Mouse (Mus musculus) hindbrain, embryonic 16.5 days (tissue): ENCODE measurements at regions not wholly inside any gene's neighbourhood (a gene's known extent, or its start where the extent isn't known, plus 50 kb on each side); places are given as distances from the start of the nearest gene placed in this dataset.

Source experiments
- ATAC-seq: fragments of 200-750 bp; cut with Nextera tagmentation; 2 replicates; pipeline ENCODE4 v1.8.0; 2017; ENCODE audit warnings: moderate TSS enrichment, moderate library complexity
- H3K27ac ChIP-seq: fragments of 300-500 bp; sonication (generic); 2 replicates; pipeline ENCODE4 v1.5.1; 2014; ENCODE audit warnings: low read depth, mild to moderate bottlenecking, control low read depth, low read length, moderate library complexity
- H3K27me3 ChIP-seq: fragments of 300-500 bp; sonication (generic); replicated peaks from 2 replicates; pipeline ENCODE4 v1.6.1; 2014; ENCODE audit warnings: low read length; ENCODE audit not compliant: control insufficient read depth, insufficient read depth
- H3K36me3 ChIP-seq: fragments of 300-500 bp; sonication (generic); 2 replicates; pipeline ENCODE4 v1.6.1; 2014; ENCODE audit warnings: mild to moderate bottlenecking, low read length, moderate library complexity, mixed read lengths; ENCODE audit not compliant: control insufficient read depth, insufficient read depth
- H3K4me1 ChIP-seq: fragments of 300-500 bp; sonication (generic); 2 replicates; pipeline ENCODE4 v1.6.1; 2014; ENCODE audit warnings: low read depth, low read length; ENCODE audit not compliant: control insufficient read depth, insufficient read depth
- H3K4me2 ChIP-seq: fragments of 300-500 bp; sonication (generic); 2 replicates; pipeline ENCODE4 v1.6.1; 2014; ENCODE audit warnings: mild to moderate bottlenecking, low read length, control low read depth, moderate library complexity
- H3K4me3 ChIP-seq: fragments of 300-500 bp; sonication (generic); 2 replicates; pipeline ENCODE4 v1.5.1; 2014; ENCODE audit warnings: mild to moderate bottlenecking, low read length, control low read depth, moderate library complexity
- H3K9ac ChIP-seq: fragments of 300-500 bp; sonication (generic); 2 replicates; pipeline ENCODE4 v1.6.1; 2014; ENCODE audit warnings: low read depth, mild to moderate bottlenecking, control low read depth, low read length, moderate library complexity
- H3K9me3 ChIP-seq: fragments of 300-500 bp; sonication (generic); 2 replicates; pipeline ENCODE4 v1.6.1; 2014; ENCODE audit warnings: mild to moderate bottlenecking, low read length, moderate library complexity; ENCODE audit not compliant: control insufficient read depth
- WGBS: fragments of 180-500 bp; shearing (Covaris S2); extraction: QIAGEN DNeasy Blood & Tissue Kit; methylation state at CpG from one replicate; pipeline ENCODE4 v1.1.7; 2014; 5-methylcytosine and 5-hydroxymethylcytosine counted together

DNA sequence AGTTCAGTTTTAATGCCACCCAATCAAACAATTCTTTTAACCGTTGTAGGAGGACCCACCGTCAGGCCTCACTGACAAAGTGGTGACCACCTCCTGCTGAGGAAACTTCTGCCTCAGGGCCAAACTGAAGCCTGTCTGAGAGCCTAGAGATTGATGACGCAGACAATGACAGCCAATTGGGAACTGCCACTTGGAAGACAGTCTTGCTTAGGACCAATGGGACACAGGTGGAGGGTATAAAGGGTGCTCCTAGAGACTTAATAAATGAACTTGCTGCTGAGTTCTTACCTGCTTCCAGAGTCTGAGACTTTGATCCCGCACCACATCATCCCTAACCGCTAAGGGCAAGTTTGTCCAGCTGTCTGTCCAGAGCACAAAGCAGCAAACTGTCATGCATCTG lies 80.0 kb downstream of the Tbx4 start:
- no peak for ATAC-seq
- H3K9me3 ChIP-seq, result no peaks in the 10 kb centered on the region
- no peaks in the 10 kb centered on the region for H3K4me1 ChIP-seq
- 83% methylated on average over 5 of the region's 5 CpGs for WGBS
- H3K9ac ChIP-seq, result no peak overlapping the region
- H3K27ac ChIP-seq, result no peak overlapping the region
- no peak overlapping the region for H3K4me2 ChIP-seq
- no peaks in the 10 kb centered on the region for H3K36me3 ChIP-seq
- no peaks in the 10 kb centered on the region for H3K27me3 ChIP-seq
- no peak overlapping the region for H3K4me3 ChIP-seq

- 76% methylated on average over 2 of the region's 2 CpGs for WGBS
- Histone ChIP-seq H3K4me1 (no peaks in the 10 kb centered on the region), H3K4me2 (no peak overlapping the region), H3K4me3 (no peak overlapping the region), H3K27me3 (no peaks in the 10 kb centered on the region; the same call in 1 of the 2 replicates), H3K27ac (no peak overlapping the region), H3K36me3 (no peaks in the 10 kb centered on the region), H3K9ac (no peak overlapping the region), H3K9me3 (no peaks in the 10 kb centered on the region)
- ATAC-seq, result no peak
Measured at GRCm38 (mm10) chr11:85970287-85970686, 84.1 kb downstream of the Tbx4 start.

GRCm38 (mm10) chr11:85972385-85972784 lies 86.2 kb downstream of the Tbx4 start:
- Histone ChIP-seq H3K4me1 (no peaks in the 10 kb centered on the region), H3K9me3 (no peaks in the 10 kb centered on the region), H3K27ac (no peak overlapping the region), H3K9ac (no peak overlapping the region), H3K27me3 (no peaks in the 10 kb centered on the region; the same call in 1 of the 2 replicates), H3K36me3 (no peaks in the 10 kb centered on the region), H3K4me3 (no peak overlapping the region), H3K4me2 (no peak overlapping the region)
- 25% methylated on average over 7 of the region's 7 CpGs for WGBS
- ATAC-seq, result no peak

GRCm38 (mm10) chr11:85973736-85974135 lies 87.5 kb downstream of the Tbx4 start:
- Histone ChIP-seq H3K27me3 (no peaks in the 10 kb centered on the region; the same call in 1 of the 2 replicates), H3K9me3 (no peaks in the 10 kb centered on the region), H3K27ac (no peak overlapping the region), H3K4me2 (no peak overlapping the region), H3K4me3 (no peak overlapping the region), H3K36me3 (no peaks in the 10 kb centered on the region), H3K4me1 (no peaks in the 10 kb centered on the region), H3K9ac (no peak overlapping the region)
- no peak for ATAC-seq
- 65% methylated on average over 5 of the region's 5 CpGs for WGBS

- Histone ChIP-seq H3K9ac (no peak overlapping the region), H3K36me3 (no peaks in the 10 kb centered on the region), H3K4me2 (no peak overlapping the region), H3K27ac (no peak overlapping the region), H3K9me3 (no peaks in the 10 kb centered on the region), H3K4me3 (no peak overlapping the region), H3K27me3 (no peaks in the 10 kb centered on the region; the same call in 1 of the 2 replicates), H3K4me1 (no peaks in the 10 kb centered on the region)
- WGBS, result 81% methylated on average over 18 of the region's 18 CpGs
- ATAC-seq, result no peak
Measured at GRCm38 (mm10) chr11:85976693-85977434, 90.6 kb downstream of the Tbx4 start.

DNA sequence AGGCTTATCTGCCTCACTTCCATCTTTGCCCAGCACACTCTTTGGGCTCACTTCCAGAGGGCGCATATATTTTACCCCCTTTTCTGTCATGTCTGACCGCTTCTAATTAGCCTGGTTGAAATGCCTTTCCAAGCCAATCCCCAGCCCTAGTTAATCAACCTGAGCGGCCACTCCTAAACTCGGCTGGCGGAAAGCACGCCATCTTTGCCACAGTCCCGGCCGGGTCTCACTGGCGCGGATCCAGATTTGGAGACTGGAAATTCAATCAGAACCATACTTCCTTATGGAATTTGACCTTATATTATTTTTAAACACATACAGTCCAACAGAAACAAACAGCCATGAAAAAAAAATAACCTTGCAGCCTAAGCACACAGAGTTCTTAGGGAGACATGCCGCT lies 94.2 kb downstream of the Tbx4 start:
- Histone ChIP-seq H3K4me1 (no peaks in the 10 kb centered on the region), H3K27ac (no peak overlapping the region), H3K9ac (no peak overlapping the region), H3K4me3 (no peak overlapping the region), H3K36me3 (no peaks in the 10 kb centered on the region), H3K4me2 (no peak overlapping the region), H3K27me3 (no peaks in the 10 kb centered on the region), H3K9me3 (no peaks in the 10 kb centered on the region)
- 72% methylated on average over 11 of the region's 11 CpGs for WGBS
- ATAC-seq, result no peak

DNA sequence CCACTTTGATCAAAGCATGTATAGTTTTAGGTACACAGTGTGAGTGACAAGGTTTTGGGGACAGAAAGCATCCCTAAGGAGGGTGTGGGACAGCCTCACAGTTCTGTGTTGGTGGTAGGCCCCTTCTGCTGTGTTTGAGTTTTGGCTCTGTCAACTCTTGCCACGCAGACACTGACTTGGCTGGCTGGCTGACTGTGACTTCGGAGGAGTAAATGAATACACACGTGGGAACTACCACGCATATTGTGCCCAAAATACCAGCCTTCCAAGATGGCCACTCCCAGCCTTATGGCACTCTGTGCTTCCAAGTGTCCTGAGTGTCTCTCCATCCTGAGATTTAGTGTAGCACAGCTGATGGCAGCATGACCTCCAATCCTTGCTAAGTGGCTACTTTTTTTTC lies 95.3 kb downstream of the Tbx4 start:
- Histone ChIP-seq H3K4me2 (no peak overlapping the region), H3K27me3 (no peaks in the 10 kb centered on the region), H3K36me3 (no peaks in the 10 kb centered on the region), H3K4me3 (no peak overlapping the region), H3K9me3 (no peaks in the 10 kb centered on the region), H3K4me1 (no peaks in the 10 kb centered on the region), H3K9ac (no peak overlapping the region), H3K27ac (no peak overlapping the region)
- ATAC-seq, result no peak
- 79% methylated on average over 4 of the region's 4 CpGs for WGBS

DNA sequence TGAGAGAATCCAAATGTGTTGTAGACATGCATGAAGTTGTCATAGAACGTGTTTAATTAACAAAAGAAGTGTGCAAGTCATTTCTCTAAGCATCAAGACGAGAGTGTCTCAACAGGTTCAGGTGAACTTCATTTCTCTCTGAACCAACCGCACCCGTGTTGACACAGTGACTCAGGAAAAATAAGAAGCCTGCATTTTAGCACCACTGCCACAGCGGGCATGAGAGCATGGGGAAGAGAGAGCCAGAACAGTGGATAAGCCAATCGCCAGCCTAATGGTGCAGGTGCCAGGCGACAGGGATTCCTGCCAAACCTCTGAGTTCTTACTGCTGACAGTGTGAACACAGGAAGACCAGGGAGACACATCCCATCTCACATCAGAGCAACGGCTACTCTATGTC lies 100.1 kb downstream of the Tbx4 start:
- Histone ChIP-seq H3K4me3 (no peak overlapping the region), H3K4me2 (no peak overlapping the region), H3K9me3 (no peaks in the 10 kb centered on the region), H3K27me3 (peaks cover 2% of the 10 kb centered on the region; the same call in 1 of the 2 replicates), H3K27ac (no peak overlapping the region), H3K4me1 (peaks cover 6% of the 10 kb centered on the region; the same call in 1 of the 2 replicates), H3K9ac (no peak overlapping the region), H3K36me3 (no peaks in the 10 kb centered on the region)
- no peak for ATAC-seq
- 85% methylated on average over 8 of the region's 8 CpGs for WGBS

DNA sequence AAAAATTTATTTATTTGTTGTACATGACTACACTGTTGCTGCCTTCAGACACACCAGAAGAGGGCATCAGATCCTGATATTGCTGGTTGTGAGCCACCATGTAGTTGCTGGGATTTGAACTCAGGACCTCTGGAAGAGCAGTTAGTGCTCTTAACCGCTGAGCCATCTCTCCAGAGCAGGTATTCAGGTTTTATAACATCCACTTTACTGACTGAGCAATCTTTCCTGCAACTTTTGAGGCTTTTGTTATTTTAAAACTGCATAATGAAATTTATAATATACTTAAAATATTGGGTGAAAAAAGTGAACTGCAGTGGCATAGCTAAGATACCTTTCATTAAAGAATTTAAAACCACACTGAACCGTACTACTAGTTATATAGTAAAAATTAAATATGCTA lies 101.0 kb downstream of the Tbx4 start:
- H3K4me2 ChIP-seq, result no peak overlapping the region
- no peak for ATAC-seq
- no peaks in the 10 kb centered on the region for H3K36me3 ChIP-seq
- H3K9ac ChIP-seq, result no peak overlapping the region
- peaks cover 2% of the 10 kb centered on the region; the same call in 1 of the 2 replicates for H3K27me3 ChIP-seq
- H3K9me3 ChIP-seq, result no peaks in the 10 kb centered on the region
- H3K4me3 ChIP-seq, result no peak overlapping the region
- no peak overlapping the region for H3K27ac ChIP-seq
- 93% methylated on average over 2 of the region's 2 CpGs for WGBS
- peaks cover 6% of the 10 kb centered on the region; the same call in 1 of the 2 replicates for H3K4me1 ChIP-seq
